In the genomic region with DNA sequence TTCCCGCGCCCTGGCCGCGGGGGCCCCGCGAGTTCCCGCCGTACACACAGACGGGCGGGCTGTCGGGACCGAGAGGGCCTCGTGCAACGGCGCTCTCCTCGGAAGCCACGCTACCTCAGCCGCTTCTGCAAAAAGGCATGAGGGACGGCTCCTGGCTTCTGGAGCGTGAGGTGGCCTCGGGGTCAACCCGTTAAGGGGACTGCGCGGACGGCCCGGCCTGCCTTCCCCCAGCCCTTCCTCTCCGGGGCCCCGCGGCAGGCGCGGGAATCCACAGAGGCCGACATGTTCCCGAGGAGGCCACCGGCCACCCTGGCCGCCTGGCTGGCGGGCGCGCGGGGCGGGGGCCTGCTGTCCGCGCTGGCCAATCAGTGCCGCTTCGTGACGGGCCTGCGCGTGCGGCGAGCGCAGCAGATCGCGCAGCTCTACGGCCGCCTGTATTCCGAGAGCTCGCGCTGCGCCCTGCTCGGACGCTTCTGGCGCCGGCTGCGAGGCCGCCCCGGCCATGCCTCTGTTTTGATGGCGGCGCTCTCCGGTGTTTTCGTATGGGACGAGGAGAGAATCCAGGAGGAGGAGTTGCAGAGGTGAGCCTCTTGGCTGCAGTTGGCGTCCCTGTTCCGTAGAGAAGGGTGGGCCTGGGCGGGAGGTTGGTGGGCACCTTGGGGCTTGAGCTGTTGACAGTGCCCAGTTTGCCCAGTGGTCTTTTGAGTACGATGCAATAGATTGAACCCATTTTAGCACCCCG, we compare ENCODE assay signal across 7 mouse cellular contexts. TPM values are rescaled to one million over a fixed set of nuclear protein-coding genes. Genes with fewer than 3 reads are reported as not detected.
A peak's percentile ranks its signal among the peaks of the same experiment; 100 is the strongest.
DNase-seq lines count a peak whose midpoint lies in the region; ATAC-seq lines count a peak whose summit lies in the region.

No protein-coding gene starts in this region.

- H3K36me3 ChIP-seq in embryonic facial prominence, embryonic 10.5 days (replicated peaks), result peaks cover 14% of the 10 kb centered on the region
- no peaks in the 10 kb centered on the region for H3K36me3 ChIP-seq in midbrain, embryonic 11.5 days (ENCODE audit: control insufficient read depth, insufficient read depth, low read length)

- no peaks in the 10 kb centered on the region for H3K9me3 ChIP-seq in embryonic facial prominence, embryonic 10.5 days
- no peaks in the 10 kb centered on the region for H3K9me3 ChIP-seq in midbrain, embryonic 11.5 days (ENCODE audit: control insufficient read depth, low read length)

- no peaks in the 10 kb centered on the region for H3K27me3 ChIP-seq in embryonic facial prominence, embryonic 10.5 days (replicated peaks; ENCODE audit: low read depth, poor library complexity, severe bottlenecking)
- no peaks in the 10 kb centered on the region for H3K27me3 ChIP-seq in midbrain, embryonic 11.5 days (ENCODE audit: control insufficient read depth, insufficient read depth, low read length)

- peak; percentile 84 for DNase-seq in adrenal gland, adult 8-10 months
- DNase-seq in embryonic facial prominence, embryonic 10.5 days (ENCODE audit: low spot score), result peak; percentile 91
- DNase-seq in heart, adult 11 months, result peak; percentile 99
- peak; percentile 88 for DNase-seq in kidney, adult 11 months
- DNase-seq in left cerebral cortex, postnatal 4 days, result peak; percentile 86
- peak; percentile 97 for DNase-seq in midbrain, embryonic 11.5 days (ENCODE audit: low spot score, missing footprints)
- DNase-seq in skeletal muscle tissue, adult 2 months (ENCODE audit: low read depth, low spot score), result peak; percentile 91

- peak; percentile 95 for ATAC-seq in midbrain, embryonic 11.5 days (ENCODE audit: low FRiP score)

- intact Hi-C loops in left cerebral cortex, postnatal 4 days (cut with DNase I), result no loop called here

- peak overlapping the region; percentile 89 for H3K9ac ChIP-seq in midbrain, embryonic 11.5 days (ENCODE audit: low read length)

- WGBS in embryonic facial prominence, embryonic 10.5 days, result under 1% methylated on average over 75 of the region's 75 CpGs
- under 1% methylated on average over 66 of the region's 75 CpGs for WGBS in midbrain, embryonic 11.5 days

- H3K4me1 ChIP-seq in embryonic facial prominence, embryonic 10.5 days, result peaks cover 18% of the 10 kb centered on the region
- peaks cover 6% of the 10 kb centered on the region; the same call in 1 of the 2 replicates for H3K4me1 ChIP-seq in midbrain, embryonic 11.5 days (ENCODE audit: control insufficient read depth, insufficient read depth, low read length)

- H3K27ac ChIP-seq in embryonic facial prominence, embryonic 10.5 days (replicated peaks), result peak overlapping the region; percentile 95
- peak overlapping the region; percentile 93 for H3K27ac ChIP-seq in midbrain, embryonic 11.5 days (ENCODE audit: low read depth, low read length)

- H3K4me3 ChIP-seq in embryonic facial prominence, embryonic 10.5 days, result peak overlapping the region; percentile 94
- H3K4me3 ChIP-seq in midbrain, embryonic 11.5 days (ENCODE audit: low read depth, low read length), result peak overlapping the region; percentile 94

- H3K4me2 ChIP-seq in midbrain, embryonic 11.5 days, result peak overlapping the region; percentile 84

RNA-seq across cellular contexts. Expression of gene Stard7, which starts 0.5 kb away (rescaled TPM):
- 100 to 1,000 TPM; 108 to 147 (median 121) TPM for total RNA-seq in adrenal gland, adult 8-10 months (2022)
- 80.1 and 81.2 TPM in 2 replicates for polyA plus RNA-seq in embryonic facial prominence, embryonic 10.5 days (2016; fragmentation: Nextera tagmentation; extraction: Ambion mirVana)
- total RNA-seq in left cerebral cortex, postnatal 4 days (2021), result 100 to 1,000 TPM; 147 to 164 TPM
- polyA plus RNA-seq in midbrain, embryonic 11.5 days (2014; fragmentation: Nextera tagmentation; extraction: Ambion mirVana), result 85.0 and 86.4 TPM in 2 replicates

RNA-seq across cellular contexts. Expression of gene Tmem127, which starts 22.8 kb away (rescaled TPM):
- 10 to 100 TPM; 80.3 to 95.7 (median 89.0) TPM for total RNA-seq in adrenal gland, adult 8-10 months (2022)
- polyA plus RNA-seq in embryonic facial prominence, embryonic 10.5 days (2016; fragmentation: Nextera tagmentation; extraction: Ambion mirVana), result 22.5 and 23.1 TPM in 2 replicates
- total RNA-seq in left cerebral cortex, postnatal 4 days (2021), result 100 to 1,000 TPM; 106 TPM
- polyA plus RNA-seq in midbrain, embryonic 11.5 days (2014; fragmentation: Nextera tagmentation; extraction: Ambion mirVana), result 24.6 and 26.4 TPM in 2 replicates

RNA-seq across cellular contexts. Expression of gene Ciao1, which starts 22.9 kb away (rescaled TPM):
- 100 to 1,000 TPM; 121 to 155 (median 131) TPM for total RNA-seq in adrenal gland, adult 8-10 months (2022)
- polyA plus RNA-seq in embryonic facial prominence, embryonic 10.5 days (2016; fragmentation: Nextera tagmentation; extraction: Ambion mirVana), result 54.9 and 55.5 TPM in 2 replicates
- 10 to 100 TPM; 49.3 to 59.6 TPM for total RNA-seq in left cerebral cortex, postnatal 4 days (2021)
- 56.6 and 60.3 TPM in 2 replicates for polyA plus RNA-seq in midbrain, embryonic 11.5 days (2014; fragmentation: Nextera tagmentation; extraction: Ambion mirVana)

Comparison
In these comparisons a context has a peak if more than half of its experiments do, and no peak if none do; other contexts are left out.
1. Peak in every context shown above with its lines: DNase-seq, ATAC-seq, H3K4me3 ChIP-seq and H3K27ac ChIP-seq.